Mouse (Mus musculus) frontal cortex, adult (tissue): ENCODE measurements around the gene Fmod.

Experiments
- ATAC-seq: cut with Nextera tagmentation; 2 replicates; pipeline ENCODE4 v1.9.2; 2017; ENCODE audit warnings: mild to moderate bottlenecking, moderate library complexity, mixed read lengths; ENCODE audit not compliant: low TSS enrichment

Fmod gene

GRCm38 (mm10) chr1:134055666-134056245, 18.7 kb downstream of the Fmod start:
- no peak for ATAC-seq

- ATAC-seq: no peak
Observed at GRCm38 (mm10) chr1:134056285-134056684, 19.2 kb downstream of the Fmod start.

GRCm38 (mm10) chr1:134057736-134058135, 20.7 kb downstream of the Fmod start:
- ATAC-seq: no peak

GRCm38 (mm10) chr1:134058870-134059269, 21.8 kb downstream of the Fmod start:
- ATAC-seq: no peak

GRCm38 (mm10) chr1:134059739-134060695, 23.0 kb downstream of the Fmod start:
- ATAC-seq: no peak

GRCm38 (mm10) chr1:134060849-134061569, 24.0 kb downstream of the Fmod start:
- peak; percentile 92 for ATAC-seq

- no peak for ATAC-seq
Observed at GRCm38 (mm10) chr1:134061915-134062314, 24.9 kb downstream of the Fmod start.

GRCm38 (mm10) chr1:134062411-134063085, 25.5 kb downstream of the Fmod start:
- no peak for ATAC-seq

GRCm38 (mm10) chr1:134063086-134063772, 26.2 kb downstream of the Fmod start:
- ATAC-seq: no peak

GRCm38 (mm10) chr1:134063773-134064125, 26.7 kb downstream of the Fmod start:
- ATAC-seq: no peak

GRCm38 (mm10) chr1:134064296-134064831, 27.3 kb downstream of the Fmod start:
- no peak for ATAC-seq

GRCm38 (mm10) chr1:134065241-134065809, 28.3 kb downstream of the Fmod start:
- ATAC-seq: no peak

- ATAC-seq: no peak
Observed at GRCm38 (mm10) chr1:134066554-134066953, 29.5 kb downstream of the Fmod start.

GRCm38 (mm10) chr1:134067143-134067619, 30.1 kb downstream of the Fmod start:
- ATAC-seq: no peak

- ATAC-seq: no peak
Observed at GRCm38 (mm10) chr1:134070099-134070669, 33.1 kb downstream of the Fmod start.

GRCm38 (mm10) chr1:134071411-134072018, 34.5 kb downstream of the Fmod start:
- no peak for ATAC-seq

GRCm38 (mm10) chr1:134073061-134073564, 36.1 kb downstream of the Fmod start:
- no peak for ATAC-seq

- ATAC-seq: no peak
Observed at GRCm38 (mm10) chr1:134073658-134074057, 36.6 kb downstream of the Fmod start.

- ATAC-seq: no peak
Observed at GRCm38 (mm10) chr1:134074184-134074583, 37.1 kb downstream of the Fmod start.

GRCm38 (mm10) chr1:134074606-134075005, 37.6 kb downstream of the Fmod start:
- ATAC-seq: no peak
